Mouse (Mus musculus): ENCODE results near the gene Hoxa13.
A peak's percentile ranks its signal among the peaks of the same experiment; 100 is the strongest.

GRCm38 (mm10) chr6:52221337-52221992 lies 39.2 kb downstream of the Hoxa13 start, which contains the start of gene Hoxa7:
- TF ChIP-seq POLR2A (IDR thresholded peaks at IDR 0.05; ENCODE audit: borderline replicate concordance, extremely low read depth, low read depth, low read length) (0 out of 2 replicates have a peak, but pooled peaks have one; percentile 22), CTCF (IDR thresholded peaks at IDR 0.05; ENCODE audit: insufficient read depth, low read length) (peak; percentile 82)

All from lung, adult 2 months (tissue).